Mouse (Mus musculus) embryonic fibroblast, embryonic 13.5 days (primary cell): Measurements from ENCODE around the gene Jagn1.

Experiments used
- CTCF ChIP-seq: IDR thresholded peaks from 2 replicates; pipeline ENCODE4 v1.5.1; 2011; ENCODE audit warnings: mild to moderate bottlenecking, control low read depth, low read length, moderate library complexity, borderline replicate concordance; ENCODE audit not compliant: insufficient read depth
- POLR2A ChIP-seq: IDR thresholded peaks from 2 replicates; pipeline ENCODE4 v1.6.1; 2011; ENCODE audit warnings: low read depth, mild to moderate bottlenecking, control low read depth, low read length, moderate library complexity

GRCm38 (mm10) chr6:113435664-113436205 is 6.6 kb upstream of the Jagn1 start, which contains the start of gene Cidec:
- TF ChIP-seq CTCF: no peak
- TF ChIP-seq POLR2A: no peak
